Comparison of ENCODE assay signal across 8 mouse cellular contexts in genomic region chr12:52604992-52605652, GRCm38 (mm10).
DNase-seq lines count a peak whose midpoint lies in the region; ATAC-seq and TF ChIP-seq lines count a peak whose summit lies in the region.

No protein-coding gene starts in this region.

- H3K9me3 ChIP-seq in lung, embryonic 14.5 days (ENCODE audit: low read depth, low read length), result no peaks in the 10 kb centered on the region
- H3K9me3 ChIP-seq in embryonic facial prominence, embryonic 14.5 days (ENCODE audit: control insufficient read depth, low read length), result no peaks in the 10 kb centered on the region
- H3K9me3 ChIP-seq in intestine, embryonic 16.5 days (ENCODE audit: control insufficient read depth, low read length), result no peaks in the 10 kb centered on the region
- H3K9me3 ChIP-seq in neural tube, embryonic 15.5 days (replicated peaks), result no peaks in the 10 kb centered on the region

- peak overlapping the region; percentile 64 for H3K4me2 ChIP-seq in lung, embryonic 14.5 days
- peak overlapping the region; percentile 59 for H3K4me2 ChIP-seq in embryonic facial prominence, embryonic 14.5 days (ENCODE audit: low read depth, low read length)
- H3K4me2 ChIP-seq in intestine, embryonic 16.5 days (ENCODE audit: low read depth, low read length), result peak overlapping the region; percentile 50
- H3K4me2 ChIP-seq in neural tube, embryonic 15.5 days, result peak overlapping the region; percentile 63

- H3K4me1 ChIP-seq in lung, embryonic 14.5 days (ENCODE audit: insufficient read depth), result no peaks in the 10 kb centered on the region
- H3K4me1 ChIP-seq in embryonic facial prominence, embryonic 14.5 days (ENCODE audit: control insufficient read depth, insufficient read depth, low read length), result 0 out of 2 replicates have a peak, but pooled peaks cover 4% of the 10 kb centered on the region
- H3K4me1 ChIP-seq in intestine, embryonic 16.5 days (ENCODE audit: control insufficient read depth, insufficient read depth, low read length), result 0 out of 2 replicates have a peak, but pooled peaks cover 3% of the 10 kb centered on the region
- H3K4me1 ChIP-seq in neural tube, embryonic 15.5 days, result peaks cover 14% of the 10 kb centered on the region

- peak overlapping the region; percentile 89 for H3K27ac ChIP-seq in lung, embryonic 14.5 days (ENCODE audit: low read depth)
- peak overlapping the region; percentile 88 for H3K27ac ChIP-seq in embryonic facial prominence, embryonic 14.5 days (replicated peaks; ENCODE audit: low read depth, low read length)
- peak overlapping the region; percentile 89 for H3K27ac ChIP-seq in intestine, embryonic 16.5 days (ENCODE audit: low read length)
- peak overlapping the region; percentile 96; the same call in 1 of the 2 replicates for H3K27ac ChIP-seq in neural tube, embryonic 15.5 days (replicated peaks)

- H3K9ac ChIP-seq in lung, embryonic 14.5 days, result peak overlapping the region; percentile 69
- H3K9ac ChIP-seq in embryonic facial prominence, embryonic 14.5 days (ENCODE audit: low read depth, low read length), result peak overlapping the region; percentile 68
- peak overlapping the region; percentile 77; the same call in 1 of the 2 replicates for H3K9ac ChIP-seq in intestine, embryonic 16.5 days (ENCODE audit: low read depth, low read length)
- peak overlapping the region; percentile 77 for H3K9ac ChIP-seq in neural tube, embryonic 15.5 days (replicated peaks)

- WGBS in lung, embryonic 14.5 days, result 39% methylated on average over 13 of the region's 13 CpGs
- 49% methylated on average over 13 of the region's 13 CpGs for WGBS in embryonic facial prominence, embryonic 14.5 days
- 47% methylated on average over 13 of the region's 13 CpGs for WGBS in intestine, embryonic 16.5 days
- 53% methylated on average over 13 of the region's 13 CpGs for WGBS in neural tube, embryonic 15.5 days

- ATAC-seq in lung, embryonic 14.5 days (ENCODE audit: insufficient read depth), result no peak
- no peak for ATAC-seq in embryonic facial prominence, embryonic 14.5 days (ENCODE audit: low read depth)
- ATAC-seq in intestine, embryonic 16.5 days, result no peak
- no peak for ATAC-seq in neural tube, embryonic 15.5 days (ENCODE audit: low FRiP score)

- H3K36me3 ChIP-seq in lung, embryonic 14.5 days (ENCODE audit: insufficient read depth), result no peaks in the 10 kb centered on the region
- H3K36me3 ChIP-seq in embryonic facial prominence, embryonic 14.5 days (ENCODE audit: control insufficient read depth, insufficient read depth, low read length), result no peaks in the 10 kb centered on the region
- H3K36me3 ChIP-seq in intestine, embryonic 16.5 days (ENCODE audit: control insufficient read depth, insufficient read depth, low read length), result no peaks in the 10 kb centered on the region
- H3K36me3 ChIP-seq in neural tube, embryonic 15.5 days, result no peaks in the 10 kb centered on the region

- DNase-seq in lung, embryonic 14.5 days, result peak; percentile 26
- DNase-seq in lung, adult 18-20 months, result no peak
- no peak for DNase-seq in embryonic facial prominence, embryonic 14.5 days (ENCODE audit: low spot score)
- DNase-seq in thymus, adult 18-20 months, result no peak
- no peak for DNase-seq in cerebellum, postnatal 36 days
- no peak for DNase-seq in frontal cortex, postnatal 10 days (ENCODE audit: low spot score in 2 of 2)

- H3K4me3 ChIP-seq in lung, embryonic 14.5 days (ENCODE audit: low read depth, low read length), result peak overlapping the region; percentile 63
- H3K4me3 ChIP-seq in embryonic facial prominence, embryonic 14.5 days (ENCODE audit: low read depth, low read length), result peak overlapping the region; percentile 74
- H3K4me3 ChIP-seq in intestine, embryonic 16.5 days (ENCODE audit: low read length), result peak overlapping the region; percentile 70
- peak overlapping the region; percentile 81 for H3K4me3 ChIP-seq in neural tube, embryonic 15.5 days (replicated peaks)

- no peak for TF ChIP-seq CTCF in lung, embryonic 14.5 days (IDR thresholded peaks at IDR 0.05; ENCODE audit: low read depth)

- no peaks in the 10 kb centered on the region for H3K27me3 ChIP-seq in lung, embryonic 14.5 days (ENCODE audit: insufficient read depth, low read length)
- H3K27me3 ChIP-seq in embryonic facial prominence, embryonic 14.5 days (replicated peaks; ENCODE audit: control insufficient read depth, insufficient read depth, low read length), result no peaks in the 10 kb centered on the region
- no peaks in the 10 kb centered on the region for H3K27me3 ChIP-seq in intestine, embryonic 16.5 days (replicated peaks; ENCODE audit: control insufficient read depth, insufficient read depth, low read length)
- H3K27me3 ChIP-seq in neural tube, embryonic 15.5 days (replicated peaks), result no peaks in the 10 kb centered on the region
